Mouse (Mus musculus) heart, adult 2 months (tissue): ENCODE data around the gene Cdh5.

ENCODE experiments used
- CTCF ChIP-seq: fragments of 200-600 bp; IDR thresholded peaks from 2 replicates; pipeline ENCODE4 v1.8.1; 2022; ENCODE audit warnings: antibody characterized with exemption, mild to moderate bottlenecking, moderate library complexity
- EP300 ChIP-seq: fragments of 200-500 bp; IDR thresholded peaks from 2 replicates; pipeline ENCODE4 v1.6.1; 2011; ENCODE audit warnings: low read depth, low read length, control low read depth; ENCODE audit not compliant: insufficient read depth
- POLR2A ChIP-seq: fragments of 200-500 bp; IDR thresholded peaks from 2 replicates; pipeline ENCODE4 v1.6.1; 2011; ENCODE audit warnings: mild to moderate bottlenecking, low read depth, low read length, control low read depth; ENCODE audit not compliant: insufficient read depth

- TF ChIP-seq POLR2A (no peak), CTCF (no peak), EP300 (no peak)
These were observed 89.5 kb downstream of the Cdh5 start for GRCm38 (mm10) chr8:104190777-104191468.
